Mouse (Mus musculus): ENCODE results near the gene Bik.

DNA sequence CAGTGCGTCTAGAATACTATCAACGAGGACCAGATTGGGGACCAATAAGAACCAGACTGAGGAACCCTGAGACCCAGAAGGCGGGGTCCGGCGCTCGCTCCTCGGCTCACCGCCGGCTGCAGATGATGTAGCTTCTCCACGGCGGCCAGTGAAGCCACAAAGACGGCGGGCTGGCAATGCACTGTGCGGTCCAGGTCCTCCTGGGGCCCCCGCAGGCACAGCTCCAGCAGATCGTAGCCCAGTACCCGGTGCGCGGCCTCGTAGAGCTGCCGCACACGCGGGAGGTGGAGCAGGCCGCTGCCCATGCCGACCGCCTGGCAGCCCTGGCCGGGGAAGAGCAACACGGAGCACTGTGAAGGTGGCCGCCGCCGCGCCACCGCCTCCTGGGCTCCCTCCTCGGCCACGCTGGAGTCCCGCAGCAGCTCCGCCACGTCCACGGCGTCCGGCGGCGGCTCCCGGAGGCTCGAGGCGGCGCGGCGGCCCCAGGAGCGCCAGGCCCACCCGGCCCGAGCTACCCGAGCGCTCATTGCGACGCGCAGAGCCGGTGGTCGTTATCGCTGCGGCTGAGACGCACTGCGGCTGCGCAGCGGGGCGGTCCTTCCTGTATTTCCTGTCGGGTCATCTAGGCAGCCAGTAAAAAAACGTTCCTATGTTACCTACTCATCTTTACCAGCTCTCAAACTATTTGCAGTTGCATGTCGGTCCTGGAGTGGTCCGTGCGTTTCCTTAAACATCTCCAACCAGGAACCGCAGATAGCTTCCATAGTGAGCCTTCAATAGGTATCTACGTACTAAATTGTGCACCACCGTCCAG, 28.7 kb downstream of the Bik start:
- TF ChIP-seq CTCF (IDR thresholded peaks at IDR 0.05; ENCODE audit: extremely low read depth, insufficient read depth, low read length) (no peak), POLR2A (IDR thresholded peaks at IDR 0.05; ENCODE audit: extremely low read depth, insufficient read depth, low read length) (peak; percentile 89)

Measured in cortical plate, adult 2 months (tissue).